11 mouse cellular contexts compared by ENCODE assay signal in genomic region chr7:70368268-70368655, GRCm38 (mm10). TPM values are rescaled to one million over a fixed set of nuclear protein-coding genes. Genes with fewer than 3 reads are reported as not detected.
A peak's percentile ranks its signal among the peaks of the same experiment; 100 is the strongest.
DNase-seq lines count a peak whose midpoint lies in the region; ATAC-seq lines count a peak whose summit lies in the region.
"Had no signal": no experiment of that assay in that cellular context is flagged by ENCODE, and none has a peak within 500 bp of the region (broad histone marks: within the 10 kb centered on the region; RNA-seq: fewer than 3 reads in every experiment).

No protein-coding gene starts in this region.

- H3K27ac ChIP-seq in liver, embryonic 11.5 days (ENCODE audit: low read depth, low read length) = no peak overlapping the region
- H3K27ac ChIP-seq in embryonic facial prominence, embryonic 15.5 days (replicated peaks) = no peak overlapping the region
- peak overlapping the region; percentile 62 for H3K27ac ChIP-seq in hindbrain, embryonic 16.5 days (ENCODE audit: low read depth, low read length)
- peak overlapping the region; percentile 75; the same call in 1 of the 2 replicates for H3K27ac ChIP-seq in neural tube, embryonic 13.5 days (replicated peaks)
- H3K27ac ChIP-seq: limb, embryonic 15.5 days had no signal

- H3K9ac ChIP-seq in liver, embryonic 11.5 days (ENCODE audit: low read depth, low read length) = no peak overlapping the region
- H3K9ac ChIP-seq in embryonic facial prominence, embryonic 15.5 days = no peak overlapping the region
- H3K9ac ChIP-seq in hindbrain, embryonic 16.5 days (ENCODE audit: low read depth, low read length) = 0 out of 2 replicates have a peak overlapping the region, but pooled peaks have one; percentile 28
- H3K9ac ChIP-seq in neural tube, embryonic 13.5 days = peak overlapping the region; percentile 60
- H3K9ac ChIP-seq: limb, embryonic 15.5 days had no signal

- H3K4me3 ChIP-seq in liver, embryonic 11.5 days (ENCODE audit: low read depth, low read length) = peak overlapping the region; percentile 1; the same call in 1 of the 2 replicates
- no peak overlapping the region for H3K4me3 ChIP-seq in embryonic facial prominence, embryonic 15.5 days (replicated peaks)
- peak overlapping the region; percentile 25; the same call in 1 of the 2 replicates for H3K4me3 ChIP-seq in hindbrain, embryonic 16.5 days (ENCODE audit: low read length)
- H3K4me3 ChIP-seq in neural tube, embryonic 13.5 days = peak overlapping the region; percentile 52

- H3K27me3 ChIP-seq in liver, embryonic 11.5 days (replicated peaks; ENCODE audit: control insufficient read depth, insufficient read depth, low read length) = peaks cover 72% of the 10 kb centered on the region
- H3K27me3 ChIP-seq in embryonic facial prominence, embryonic 15.5 days = peaks cover 66% of the 10 kb centered on the region
- peaks cover 8% of the 10 kb centered on the region for H3K27me3 ChIP-seq in hindbrain, embryonic 16.5 days (replicated peaks; ENCODE audit: control insufficient read depth, insufficient read depth, low read length)
- peaks cover 68% of the 10 kb centered on the region for H3K27me3 ChIP-seq in neural tube, embryonic 13.5 days

- WGBS in liver, embryonic 11.5 days = 12% methylated on average over 6 of the region's 6 CpGs
- WGBS in embryonic facial prominence, embryonic 15.5 days = 50% methylated on average over 6 of the region's 6 CpGs
- WGBS in hindbrain, embryonic 16.5 days = 20% methylated on average over 6 of the region's 6 CpGs
- 17% methylated on average over 6 of the region's 6 CpGs for WGBS in neural tube, embryonic 13.5 days

- H3K4me2 ChIP-seq in liver, embryonic 11.5 days = peak overlapping the region; percentile 62
- 0 out of 2 replicates have a peak overlapping the region, but pooled peaks have one; percentile 19 for H3K4me2 ChIP-seq in embryonic facial prominence, embryonic 15.5 days (replicated peaks)
- H3K4me2 ChIP-seq in hindbrain, embryonic 16.5 days (ENCODE audit: low read length) = peak overlapping the region; percentile 60
- peak overlapping the region; percentile 90 for H3K4me2 ChIP-seq in neural tube, embryonic 13.5 days

- intact Hi-C loops in left cerebral cortex, postnatal 25 days (cut with DNase I) = loop anchor here (2.0 to 10.0 kb wide), 3 partner anchors 77 to 1777 kb away; no protein-coding TSS in a partner anchor

- H3K9me3 ChIP-seq in liver, embryonic 11.5 days (ENCODE audit: control insufficient read depth, low read length) = no peaks in the 10 kb centered on the region
- no peaks in the 10 kb centered on the region for H3K9me3 ChIP-seq in embryonic facial prominence, embryonic 15.5 days (replicated peaks)
- no peaks in the 10 kb centered on the region for H3K9me3 ChIP-seq in hindbrain, embryonic 16.5 days (ENCODE audit: control insufficient read depth, low read length)
- no peaks in the 10 kb centered on the region for H3K9me3 ChIP-seq in neural tube, embryonic 13.5 days
- H3K9me3 ChIP-seq: limb, embryonic 15.5 days had no signal

- peaks cover 7% of the 10 kb centered on the region; the same call in 1 of the 2 replicates for H3K4me1 ChIP-seq in liver, embryonic 11.5 days (replicated peaks; ENCODE audit: control insufficient read depth, insufficient read depth, low read length)
- peaks cover 24% of the 10 kb centered on the region for H3K4me1 ChIP-seq in embryonic facial prominence, embryonic 15.5 days
- peaks cover 15% of the 10 kb centered on the region for H3K4me1 ChIP-seq in hindbrain, embryonic 16.5 days (ENCODE audit: control insufficient read depth, insufficient read depth, low read depth, low read length)
- peaks cover 37% of the 10 kb centered on the region for H3K4me1 ChIP-seq in neural tube, embryonic 13.5 days (replicated peaks)

- DNase-seq in liver, embryonic 11.5 days (ENCODE audit: low spot score) = peak; percentile 31
- DNase-seq in liver = no peak
- DNase-seq in left cerebral cortex, postnatal 25 days (ENCODE audit: low spot score in 2 of 2) = no peak
- no peak for DNase-seq in natural killer cell, adult 2 months (ENCODE audit: low spot score in 2 of 2)
- no peak for DNase-seq in gastrocnemius, postnatal 25 days
- DNase-seq: adrenal gland, postnatal 36 days; thymus, adult 2 months had no signal

- no peak for ATAC-seq in liver, embryonic 11.5 days (replicated peaks; ENCODE audit: low FRiP score)
- no peak for ATAC-seq in embryonic facial prominence, embryonic 15.5 days (ENCODE audit: insufficient number of reproducible peaks, low FRiP score, low TSS enrichment, low read depth)
- ATAC-seq in hindbrain, embryonic 16.5 days = no peak
- ATAC-seq in neural tube, embryonic 13.5 days (ENCODE audit: low read depth) = no peak

- H3K36me3 ChIP-seq in liver, embryonic 11.5 days (ENCODE audit: control insufficient read depth, insufficient read depth, low read length) = no peaks in the 10 kb centered on the region
- no peaks in the 10 kb centered on the region for H3K36me3 ChIP-seq in embryonic facial prominence, embryonic 15.5 days
- H3K36me3 ChIP-seq in hindbrain, embryonic 16.5 days (ENCODE audit: control insufficient read depth, insufficient read depth, low read length) = no peaks in the 10 kb centered on the region
- no peaks in the 10 kb centered on the region for H3K36me3 ChIP-seq in neural tube, embryonic 13.5 days
- H3K36me3 ChIP-seq: limb, embryonic 15.5 days had no signal

RNA-seq across cellular contexts. Expression of gene Nr2f2, which starts 1.7 kb away (rescaled TPM):
- 49.6 and 49.7 TPM in 2 replicates for polyA plus RNA-seq in liver, embryonic 11.5 days (2014; fragmentation: Nextera tagmentation; extraction: Ambion mirVana)
- polyA plus RNA-seq in embryonic facial prominence, embryonic 15.5 days (2015; fragmentation: Nextera tagmentation; extraction: Ambion mirVana) = 32.3 and 35.6 TPM in 2 replicates
- polyA plus RNA-seq in hindbrain, embryonic 16.5 days (2015; fragmentation: Nextera tagmentation; extraction: Ambion mirVana) = 63.1 and 68.9 TPM in 2 replicates
- 85.5 and 87.8 TPM in 2 replicates for polyA plus RNA-seq in neural tube, embryonic 13.5 days (2015; fragmentation: Nextera tagmentation; extraction: Ambion mirVana)
- total RNA-seq in left cerebral cortex, postnatal 25 days (2021) = 10 to 100 TPM; 34.2 to 38.4 TPM
- total RNA-seq in gastrocnemius, postnatal 25 days (2021) = 10 to 100 TPM; 15.1 to 21.7 TPM

Comparison
In these comparisons a context has a peak if more than half of its experiments do, and no peak if none do; other contexts are left out.
1. H3K27ac ChIP-seq: peak in hindbrain, embryonic 16.5 days (single experiment) and neural tube, embryonic 13.5 days (single experiment); none in liver, embryonic 11.5 days (single experiment) and embryonic facial prominence, embryonic 15.5 days (single experiment).
2. H3K4me2 ChIP-seq: peak in every context shown above with its lines; median percentile 90 in neural tube, embryonic 13.5 days; 62 in liver, embryonic 11.5 days; 60 in hindbrain, embryonic 16.5 days; 19 in embryonic facial prominence, embryonic 15.5 days.
3. H3K9ac ChIP-seq: peak in hindbrain, embryonic 16.5 days (single experiment) and neural tube, embryonic 13.5 days (single experiment); none in liver, embryonic 11.5 days (single experiment) and embryonic facial prominence, embryonic 15.5 days (single experiment).